Mouse (Mus musculus) ES-E14 (cell line): Measurements from ENCODE around the gene Aplp2.

ENCODE experiments used
- CHD2 ChIP-seq: IDR thresholded peaks from 2 replicates; pipeline ENCODE4 v1.6.1; 2014; ENCODE audit warnings: mild to moderate bottlenecking, low read depth, low read length, inconsistent platforms
- HCFC1 ChIP-seq: IDR thresholded peaks from 2 replicates; pipeline ENCODE4 v1.6.1; 2012; ENCODE audit warnings: low read length, inconsistent platforms, borderline replicate concordance; ENCODE audit not compliant: insufficient read depth
- MAFK ChIP-seq: IDR thresholded peaks from 2 replicates; pipeline ENCODE4 v1.6.1; 2014; ENCODE audit warnings: mild to moderate bottlenecking, low read depth, low read length, inconsistent platforms; ENCODE audit not compliant: insufficient read depth
- ZC3H11A ChIP-seq: IDR thresholded peaks from 2 replicates; pipeline ENCODE4 v1.6.1; 2012; ENCODE audit warnings: low read depth, mild to moderate bottlenecking, inconsistent platforms, low read length, borderline replicate concordance

- TF ChIP-seq MAFK (no peak), ZC3H11A (no peak), HCFC1 (no peak), CHD2 (no peak)
Observed at GRCm38 (mm10) chr9:31221170-31221569, 9.6 kb upstream of the Aplp2 start.
